Mouse (Mus musculus) ES-Bruce4 (cell line): ENCODE results near the gene Fndc4. TPM values are rescaled to one million over a fixed set of nuclear protein-coding genes. Genes with fewer than 3 reads are reported as not detected.
A peak's percentile ranks its signal among the peaks of the same experiment; 100 is the strongest.

Source experiments
- H3K27ac ChIP-seq: 2 replicates; pipeline ENCODE4 v1.5.1; 2012; ENCODE audit warnings: low read length, inconsistent platforms; ENCODE audit not compliant: insufficient read depth
- H3K27me3 ChIP-seq: 2 replicates; pipeline ENCODE4 v1.6.1; 2012; ENCODE audit warnings: mild to moderate bottlenecking, low read length, inconsistent platforms; ENCODE audit not compliant: control insufficient read depth, poor library complexity, insufficient read depth, severe bottlenecking
- H3K36me3 ChIP-seq: 2 replicates; pipeline ENCODE4 v1.6.1; 2012; ENCODE audit warnings: inconsistent platforms, mild to moderate bottlenecking, low read length, moderate library complexity; ENCODE audit not compliant: control insufficient read depth, poor library complexity, insufficient read depth, severe bottlenecking
- H3K4me1 ChIP-seq: one replicate; pipeline ENCODE4 v1.8.1; 2011; ENCODE audit warnings: low read length; ENCODE audit not compliant: control insufficient read depth, insufficient read depth
- H3K4me3 ChIP-seq: 2 replicates; pipeline ENCODE4 v1.5.1; 2011; ENCODE audit warnings: low read depth, mild to moderate bottlenecking, low read length
- H3K9ac ChIP-seq: 2 replicates; pipeline ENCODE4 v1.6.1; 2012; ENCODE audit warnings: low read depth, mild to moderate bottlenecking, inconsistent platforms; ENCODE audit not compliant: poor library complexity, severe bottlenecking
- H3K9me3 ChIP-seq: replicated peaks from 2 replicates; pipeline ENCODE4 v1.6.1; 2012; ENCODE audit warnings: mild to moderate bottlenecking, low read length, inconsistent platforms; ENCODE audit not compliant: control insufficient read depth, poor library complexity, insufficient read depth, severe bottlenecking
- CTCF ChIP-seq: IDR thresholded peaks from one replicate; pipeline ENCODE4 v1.8.1; 2011; ENCODE audit warnings: low read depth, low read length
- EP300 ChIP-seq: IDR thresholded peaks from 2 replicates; pipeline ENCODE4 v1.6.1; 2011; ENCODE audit warnings: low read depth, low read length; ENCODE audit not compliant: insufficient read depth
- POLR2A ChIP-seq: IDR thresholded peaks from one replicate; pipeline ENCODE4 v1.8.1; 2011; ENCODE audit warnings: low read length; ENCODE audit not compliant: insufficient read depth
- polyA plus RNA-seq: library from polyadenylated mRNA; stranded (reverse); fragments of >200 nt; gene quantifications from 2 replicates; pipeline ENCODE4 v1.2.4, GENCODE M21; 2011; ENCODE audit warnings: low read depth; ENCODE audit not compliant: missing spikeins, insufficient read depth, insufficient read length

Gene Fndc4
- polyA plus RNA-seq, 1 experiment = 23.4 TPM

- TF ChIP-seq CTCF (no peak), POLR2A (no peak), EP300 (no peak)
- no peaks in the 10 kb centered on the region for H3K9me3 ChIP-seq
- no peak overlapping the region for H3K4me3 ChIP-seq
- no peak overlapping the region for H3K9ac ChIP-seq
- H3K27ac ChIP-seq = no peak overlapping the region
- H3K27me3 ChIP-seq = no peaks in the 10 kb centered on the region
- H3K4me1 ChIP-seq = peaks cover 2% of the 10 kb centered on the region
- peaks cover 4% of the 10 kb centered on the region; the same call in 1 of the 2 replicates for H3K36me3 ChIP-seq
These were observed 40.5 kb downstream of the Fndc4 start for GRCm38 (mm10) chr5:31255381-31255780.

GRCm38 (mm10) chr5:31254901-31255300 lies 41.0 kb downstream of the Fndc4 start:
- Histone ChIP-seq H3K9me3 (no peaks in the 10 kb centered on the region), H3K4me3 (no peak overlapping the region), H3K9ac (no peak overlapping the region), H3K27ac (peak overlapping the region; percentile 24; the same call in 1 of the 2 replicates), H3K27me3 (no peaks in the 10 kb centered on the region), H3K36me3 (peaks cover 7% of the 10 kb centered on the region; the same call in 1 of the 2 replicates), H3K4me1 (peaks cover 2% of the 10 kb centered on the region)
- TF ChIP-seq POLR2A (no peak), CTCF (no peak), EP300 (no peak)

GRCm38 (mm10) chr5:31254452-31254851 lies 41.4 kb downstream of the Fndc4 start:
- H3K4me3 ChIP-seq = no peak overlapping the region
- H3K9ac ChIP-seq = no peak overlapping the region
- peaks cover 8% of the 10 kb centered on the region; the same call in 1 of the 2 replicates for H3K36me3 ChIP-seq
- TF ChIP-seq EP300 (no peak), POLR2A (no peak), CTCF (no peak)
- H3K4me1 ChIP-seq = peaks cover 2% of the 10 kb centered on the region
- H3K27ac ChIP-seq = peak overlapping the region; percentile 32; the same call in 1 of the 2 replicates
- no peaks in the 10 kb centered on the region for H3K27me3 ChIP-seq
- no peaks in the 10 kb centered on the region for H3K9me3 ChIP-seq

GRCm38 (mm10) chr5:31253806-31254205 lies 42.1 kb downstream of the Fndc4 start:
- Histone ChIP-seq H3K4me1 (peaks cover 2% of the 10 kb centered on the region), H3K27ac (no peak overlapping the region), H3K9ac (no peak overlapping the region), H3K9me3 (no peaks in the 10 kb centered on the region), H3K36me3 (peaks cover 8% of the 10 kb centered on the region; the same call in 1 of the 2 replicates), H3K27me3 (no peaks in the 10 kb centered on the region), H3K4me3 (no peak overlapping the region)
- TF ChIP-seq EP300 (no peak), POLR2A (no peak), CTCF (no peak)

- H3K9ac ChIP-seq = no peak overlapping the region
- H3K27ac ChIP-seq = no peak overlapping the region
- H3K27me3 ChIP-seq = no peaks in the 10 kb centered on the region
- H3K9me3 ChIP-seq = no peaks in the 10 kb centered on the region
- H3K4me1 ChIP-seq = peaks cover 2% of the 10 kb centered on the region
- no peak overlapping the region for H3K4me3 ChIP-seq
- peaks cover 8% of the 10 kb centered on the region; the same call in 1 of the 2 replicates for H3K36me3 ChIP-seq
- no peak for TF ChIP-seq EP300
- peak; percentile 39 for TF ChIP-seq CTCF
These were observed 42.9 kb downstream of the Fndc4 start for GRCm38 (mm10) chr5:31252795-31253545.

- TF ChIP-seq EP300 (no peak), CTCF (no peak), POLR2A (no peak)
These were observed 43.7 kb downstream of the Fndc4 start for GRCm38 (mm10) chr5:31252151-31252550.

More at GRCm38 (mm10) chr5:31252151-31252550, 43.7 kb downstream of the Fndc4 start:
- H3K27me3 ChIP-seq = no peaks in the 10 kb centered on the region
- H3K9ac ChIP-seq = peak overlapping the region; percentile 11
- peaks cover 2% of the 10 kb centered on the region for H3K4me1 ChIP-seq
- H3K27ac ChIP-seq = no peak overlapping the region
- no peaks in the 10 kb centered on the region for H3K9me3 ChIP-seq
- H3K36me3 ChIP-seq = peaks cover 8% of the 10 kb centered on the region; the same call in 1 of the 2 replicates
- H3K4me3 ChIP-seq = peak overlapping the region; percentile 54
